Mouse (Mus musculus): ENCODE results near the gene Prkd2.

DNA sequence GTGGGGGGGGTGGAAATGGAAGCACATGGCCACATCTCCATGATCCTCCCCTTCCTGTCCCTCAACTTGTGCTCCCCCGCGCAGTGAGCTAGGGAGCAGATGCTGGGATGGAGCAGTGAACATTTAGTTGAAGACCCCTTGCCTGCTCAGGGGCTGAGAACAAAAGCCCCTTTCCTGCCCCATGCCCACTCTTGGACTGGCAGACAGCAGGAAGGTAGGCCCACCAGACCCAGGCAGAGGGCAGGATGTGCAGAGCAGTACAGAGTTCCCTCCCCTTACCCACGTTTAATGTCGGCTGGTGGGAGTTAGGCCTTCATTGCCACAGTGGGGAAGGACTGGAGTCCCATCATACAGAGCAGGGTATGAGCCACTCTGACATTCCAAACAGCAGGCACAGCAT, 1.6 kb upstream of the Prkd2 start:
- TF ChIP-seq UBTF (IDR thresholded peaks at IDR 0.05; ENCODE audit: low read depth, low read length) (no peak), EP300 (IDR thresholded peaks at IDR 0.05; ENCODE audit: low read length) (no peak; the same call in 1 of the 2 replicates), ZNF384 (IDR thresholded peaks at IDR 0.05; ENCODE audit: low read depth, low read length) (no peak), MAX (IDR thresholded peaks at IDR 0.05; ENCODE audit: low read length) (no peak), CTCF (conservative IDR thresholded peaks at IDR 0.05 in 1 of 2, IDR thresholded peaks at IDR 0.05 in 1 of 2; ENCODE audit: low read depth in 2 of 2, low read length in 2 of 2) (no peak), KAT2A (IDR thresholded peaks at IDR 0.05; ENCODE audit: insufficient replicate concordance, low read length) (no peak), POLR2A (IDR thresholded peaks at IDR 0.05; ENCODE audit: low read depth, low read length) (no peak), MEF2A (IDR thresholded peaks at IDR 0.05; ENCODE audit: borderline replicate concordance, low read depth, low read length) (no peak), E2F4 (IDR thresholded peaks at IDR 0.05; ENCODE audit: insufficient replicate concordance, low read depth, low read length) (no peak), POLR2AphosphoS2 (IDR thresholded peaks at IDR 0.05; ENCODE audit: low read depth, low read length) (no peak), NELFE (IDR thresholded peaks at IDR 0.05; ENCODE audit: low read depth, low read length) (no peak), MXI1 (IDR thresholded peaks at IDR 0.05; ENCODE audit: low read depth, low read length) (no peak), RCOR1 (conservative IDR thresholded peaks at IDR 0.05; ENCODE audit: low read depth, low read length) (no peak)
